8 mouse cellular contexts compared by ENCODE assay signal in genomic region chr1:91017111-91017758, GRCm38 (mm10). TPM values are rescaled to one million over a fixed set of nuclear protein-coding genes. Genes with fewer than 3 reads are reported as not detected.
DNase-seq lines count a peak whose midpoint lies in the region; ATAC-seq and TF ChIP-seq lines count a peak whose summit lies in the region.

No protein-coding gene starts in this region.

- H3K4me1 ChIP-seq in forebrain, embryonic 12.5 days, result peaks cover 11% of the 10 kb centered on the region
- peaks cover 18% of the 10 kb centered on the region for H3K4me1 ChIP-seq in hindbrain, embryonic 12.5 days
- peaks cover 25% of the 10 kb centered on the region for H3K4me1 ChIP-seq in limb, embryonic 14.5 days (ENCODE audit: control insufficient read depth, insufficient read depth, low read length)
- H3K4me1 ChIP-seq in neural tube, embryonic 13.5 days (replicated peaks), result peaks cover 19% of the 10 kb centered on the region

- DNase-seq in right cerebral cortex, postnatal 14 days, result peak; percentile 40
- DNase-seq in right cerebral cortex, postnatal 36 days (ENCODE audit: low spot score in 2 of 2), result no peak
- DNase-seq in limb, embryonic 14.5 days (ENCODE audit: low spot score), result no peak
- DNase-seq in urinary bladder, adult 2 months (ENCODE audit: low spot score), result no peak
- DNase-seq in thymus, postnatal 0 days (ENCODE audit: low spot score), result no peak

- no peaks in the 10 kb centered on the region for H3K27me3 ChIP-seq in forebrain, embryonic 12.5 days
- no peaks in the 10 kb centered on the region for H3K27me3 ChIP-seq in hindbrain, embryonic 12.5 days
- no peaks in the 10 kb centered on the region for H3K27me3 ChIP-seq in limb, embryonic 14.5 days (ENCODE audit: control insufficient read depth, insufficient read depth, low read length)
- H3K27me3 ChIP-seq in neural tube, embryonic 13.5 days, result no peaks in the 10 kb centered on the region

- H3K27ac ChIP-seq in forebrain, embryonic 12.5 days, result no peak overlapping the region
- no peak overlapping the region for H3K27ac ChIP-seq in hindbrain, embryonic 12.5 days
- H3K27ac ChIP-seq in limb, embryonic 14.5 days (replicated peaks; ENCODE audit: low read depth, low read length), result peak overlapping the region; percentile 9; the same call in 1 of the 2 replicates
- H3K27ac ChIP-seq in neural tube, embryonic 13.5 days (replicated peaks), result no peak overlapping the region

- H3K9ac ChIP-seq in forebrain, embryonic 12.5 days, result no peak overlapping the region
- H3K9ac ChIP-seq in hindbrain, embryonic 12.5 days, result peak overlapping the region; percentile 58
- H3K9ac ChIP-seq in limb, embryonic 14.5 days (ENCODE audit: low read depth, low read length, severe bottlenecking), result peak overlapping the region; percentile 31; the same call in 1 of the 2 replicates
- peak overlapping the region; percentile 0; the same call in 1 of the 2 replicates for H3K9ac ChIP-seq in neural tube, embryonic 13.5 days

- H3K4me3 ChIP-seq in forebrain, embryonic 12.5 days (replicated peaks), result no peak overlapping the region
- H3K4me3 ChIP-seq in hindbrain, embryonic 12.5 days, result no peak overlapping the region
- H3K4me3 ChIP-seq in limb, embryonic 14.5 days (replicated peaks; ENCODE audit: low read length), result no peak overlapping the region
- H3K4me3 ChIP-seq in neural tube, embryonic 13.5 days, result no peak overlapping the region

- 12% methylated on average over 20 of the region's 20 CpGs for WGBS in forebrain, embryonic 12.5 days
- 16% methylated on average over 20 of the region's 20 CpGs for WGBS in hindbrain, embryonic 12.5 days
- 12% methylated on average over 20 of the region's 20 CpGs for WGBS in limb, embryonic 14.5 days
- 17% methylated on average over 20 of the region's 20 CpGs for WGBS in neural tube, embryonic 13.5 days

- ATAC-seq in forebrain, embryonic 12.5 days (ENCODE audit: low FRiP score), result no peak
- no peak for ATAC-seq in hindbrain, embryonic 12.5 days (ENCODE audit: low FRiP score)
- ATAC-seq in limb, embryonic 14.5 days (ENCODE audit: low FRiP score, low read depth), result no peak
- ATAC-seq in neural tube, embryonic 13.5 days (ENCODE audit: low read depth), result no peak

- TF ChIP-seq POLR2A in limb, embryonic 14.5 days (IDR thresholded peaks at IDR 0.05; ENCODE audit: borderline replicate concordance, extremely low read depth, insufficient read depth, insufficient read length), result no peak

- H3K36me3 ChIP-seq in forebrain, embryonic 12.5 days (replicated peaks), result no peaks in the 10 kb centered on the region
- no peaks in the 10 kb centered on the region for H3K36me3 ChIP-seq in hindbrain, embryonic 12.5 days
- no peaks in the 10 kb centered on the region for H3K36me3 ChIP-seq in limb, embryonic 14.5 days (ENCODE audit: control insufficient read depth, insufficient read depth, low read length)
- no peaks in the 10 kb centered on the region for H3K36me3 ChIP-seq in neural tube, embryonic 13.5 days

- no peaks in the 10 kb centered on the region for H3K9me3 ChIP-seq in forebrain, embryonic 12.5 days
- H3K9me3 ChIP-seq in hindbrain, embryonic 12.5 days (replicated peaks), result no peaks in the 10 kb centered on the region
- H3K9me3 ChIP-seq in limb, embryonic 14.5 days (ENCODE audit: control insufficient read depth, low read length), result no peaks in the 10 kb centered on the region
- H3K9me3 ChIP-seq in neural tube, embryonic 13.5 days, result no peaks in the 10 kb centered on the region

- H3K4me2 ChIP-seq in forebrain, embryonic 12.5 days, result peak overlapping the region; percentile 38
- peak overlapping the region; percentile 30 for H3K4me2 ChIP-seq in hindbrain, embryonic 12.5 days (replicated peaks)
- peak overlapping the region; percentile 13 for H3K4me2 ChIP-seq in limb, embryonic 14.5 days (replicated peaks; ENCODE audit: low read depth, low read length, severe bottlenecking)
- H3K4me2 ChIP-seq in neural tube, embryonic 13.5 days, result peak overlapping the region; percentile 26

RNA-seq across cellular contexts. Expression of gene Lrrfip1, which starts 18.7 kb away (rescaled TPM):
- polyA plus RNA-seq in forebrain, embryonic 12.5 days (2016; fragmentation: Nextera tagmentation; extraction: Ambion mirVana), result 19.6 and 19.9 TPM in 2 replicates
- 26.0 and 32.0 TPM in 2 replicates for polyA plus RNA-seq in hindbrain, embryonic 12.5 days (2016; fragmentation: Nextera tagmentation; extraction: Ambion mirVana)
- 27.6 and 41.6 TPM in 2 replicates for polyA plus RNA-seq in limb, embryonic 14.5 days (2012; rRNA removed)
- 41.6 and 44.3 TPM in 2 replicates for polyA plus RNA-seq in limb, embryonic 14.5 days (2014; fragmentation: Nextera tagmentation; extraction: Ambion mirVana)
- 33.7 and 34.6 TPM in 2 replicates for polyA plus RNA-seq in neural tube, embryonic 13.5 days (2015; fragmentation: Nextera tagmentation; extraction: Ambion mirVana)
- polyA plus RNA-seq in urinary bladder, adult 2 months (2012; rRNA removed), result 125 and 127 TPM in 2 replicates
- 59.8 and 61.1 TPM in 2 replicates for polyA plus RNA-seq in thymus, postnatal 0 days (2015; fragmentation: Nextera tagmentation; extraction: Ambion mirVana)

RNA-seq across cellular contexts. Expression of gene Rab17, which starts 47.8 kb away (rescaled TPM):
- polyA plus RNA-seq in forebrain, embryonic 12.5 days (2016; fragmentation: Nextera tagmentation; extraction: Ambion mirVana), result 0.21 TPM in 1 of 2 replicates, not detected in the other
- polyA plus RNA-seq in hindbrain, embryonic 12.5 days (2016; fragmentation: Nextera tagmentation; extraction: Ambion mirVana), result 0.64 and 0.71 TPM in 2 replicates
- polyA plus RNA-seq in limb, embryonic 14.5 days (2012; rRNA removed), result 0.76 and 0.78 TPM in 2 replicates
- polyA plus RNA-seq in limb, embryonic 14.5 days (2014; fragmentation: Nextera tagmentation; extraction: Ambion mirVana), result 1.0 and 1.6 TPM in 2 replicates
- 0.17 and 0.21 TPM in 2 replicates for polyA plus RNA-seq in neural tube, embryonic 13.5 days (2015; fragmentation: Nextera tagmentation; extraction: Ambion mirVana)
- polyA plus RNA-seq in urinary bladder, adult 2 months (2012; rRNA removed), result 4.2 and 6.0 TPM in 2 replicates
- 0.94 and 1.1 TPM in 2 replicates for polyA plus RNA-seq in thymus, postnatal 0 days (2015; fragmentation: Nextera tagmentation; extraction: Ambion mirVana)
